Mouse (Mus musculus): ENCODE data around the gene Galr2. TPM values are rescaled to one million over a fixed set of nuclear protein-coding genes. Genes with fewer than 3 reads are reported as not detected.

The Galr2 gene
- not detected for total RNA-seq (2021)
- long read RNA-seq, experiment 1 = 0 reads
- long read RNA-seq, experiment 2 = 0 reads

GRCm38 (mm10) chr11:116280751-116281663 lies at the start of gene Galr2:
Galr2 (plus strand) TSS chr11:116280939.
- DNase-seq = no peak

DNA sequence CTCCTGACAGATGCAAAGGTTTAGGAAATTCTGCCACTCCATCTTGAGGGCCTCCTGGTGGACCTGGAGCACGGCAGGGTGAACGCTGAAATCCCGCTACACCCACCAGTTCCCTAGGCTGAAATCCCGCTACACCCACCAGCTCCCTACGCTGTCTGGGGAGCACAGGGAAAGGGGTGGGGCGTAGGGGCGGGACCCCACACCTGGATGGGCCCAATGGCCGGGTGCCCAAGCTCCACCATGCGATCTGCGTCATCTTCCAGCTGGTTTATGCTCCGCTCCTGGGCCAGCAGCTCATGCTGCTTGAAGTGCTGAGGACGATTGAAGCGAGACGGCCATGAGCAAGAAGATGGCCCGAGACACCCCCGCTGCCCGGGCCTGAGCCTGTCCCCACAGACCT lies 48.3 kb upstream of the Galr2 start:
- DNase-seq = no peak

DNA sequence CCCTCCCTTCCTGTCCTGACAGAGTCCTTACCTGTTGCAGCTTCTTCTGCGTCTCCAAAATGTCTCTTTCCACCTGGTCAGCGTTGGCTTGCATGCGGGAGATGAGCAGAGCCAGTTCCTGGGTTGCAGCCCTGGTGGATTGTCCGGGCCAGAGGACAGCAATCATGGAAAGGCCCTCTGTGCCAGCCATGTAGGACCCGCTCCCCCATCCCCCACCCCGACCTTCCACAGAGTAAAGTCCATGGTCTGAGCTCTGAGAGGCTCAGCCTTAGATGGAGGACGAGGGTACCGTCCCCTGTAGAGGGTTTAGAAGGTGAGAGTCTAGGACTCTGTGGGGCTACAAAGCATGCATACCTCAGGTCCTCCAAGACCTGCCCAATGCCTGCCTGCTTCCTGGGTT lies 45.8 kb upstream of the Galr2 start:
- no peak for DNase-seq

- DNase-seq = peak; percentile 21 to 58
Measured at GRCm38 (mm10) chr11:116237742-116238395, 42.9 kb upstream of the Galr2 start, which contains the start of gene Evpl. Evpl (minus strand) TSS chr11:116238077.

DNA sequence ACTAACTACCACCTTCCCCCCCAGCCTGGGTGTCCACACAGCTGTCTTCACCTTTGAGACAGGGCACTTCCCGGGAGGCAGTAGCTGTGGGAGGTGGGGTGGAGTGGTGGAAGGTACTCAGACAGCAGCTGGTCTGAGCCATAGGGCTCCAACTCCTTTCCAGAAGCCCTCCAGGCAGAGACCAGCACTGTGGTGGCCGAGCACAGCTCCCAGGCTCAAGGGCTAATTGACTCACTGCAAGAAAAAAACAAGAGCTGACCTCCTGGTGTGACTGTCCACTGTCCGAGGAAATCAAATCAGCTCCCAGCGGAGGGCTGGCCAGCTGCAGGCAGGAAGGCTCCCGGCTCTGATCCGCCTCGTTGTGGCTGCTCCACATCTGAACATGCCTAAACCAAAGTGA lies 40.9 kb upstream of the Galr2 start:
- DNase-seq = no peak

DNA sequence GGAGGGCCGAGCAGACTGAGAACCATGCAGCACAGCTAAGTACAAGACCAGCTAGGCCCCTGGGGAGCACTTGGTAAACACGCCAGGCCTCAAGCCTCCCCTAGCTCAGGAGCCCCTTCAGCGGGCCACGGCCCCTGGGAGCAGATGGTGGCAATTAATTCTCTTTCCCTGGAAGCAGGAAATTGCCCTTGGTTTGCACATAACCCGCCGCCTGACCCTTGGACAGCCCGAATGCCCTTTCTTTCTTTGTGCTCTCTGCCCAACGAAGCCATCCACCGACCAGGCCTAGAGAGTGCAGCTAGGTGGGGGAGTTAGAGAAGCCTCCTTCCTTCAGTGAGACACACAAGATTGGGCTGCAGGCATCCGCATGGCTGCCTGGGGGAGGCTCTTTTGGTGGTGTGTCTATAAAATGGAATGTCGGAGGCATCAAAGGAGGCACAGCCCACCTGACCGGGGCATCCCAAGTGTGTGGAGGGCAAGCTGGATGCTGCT lies 38.9 kb upstream of the Galr2 start:
- DNase-seq = no peak

- DNase-seq = no peak
Measured at GRCm38 (mm10) chr11:116244580-116244979, 36.2 kb upstream of the Galr2 start.

DNA sequence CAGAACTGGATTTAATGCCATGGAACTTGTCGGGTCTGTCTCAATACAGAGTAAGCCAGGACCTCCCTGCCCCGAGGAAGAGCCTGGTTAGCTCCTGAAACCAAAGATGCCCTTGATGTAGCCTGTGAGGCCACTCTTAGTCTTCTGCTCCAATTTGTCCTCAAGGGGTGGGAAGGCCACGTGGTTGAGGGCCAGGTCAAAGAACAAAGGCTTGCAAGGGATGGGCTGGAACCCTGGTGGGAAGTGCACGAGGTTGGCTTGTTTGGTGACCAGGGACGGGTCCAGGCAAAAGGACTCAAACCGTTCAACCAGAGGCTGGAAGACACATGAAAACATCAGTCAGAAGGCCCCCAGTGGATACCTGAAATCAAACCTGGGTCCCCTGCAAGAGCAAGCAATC lies 35.1 kb upstream of the Galr2 start:
- DNase-seq = no peak

DNA sequence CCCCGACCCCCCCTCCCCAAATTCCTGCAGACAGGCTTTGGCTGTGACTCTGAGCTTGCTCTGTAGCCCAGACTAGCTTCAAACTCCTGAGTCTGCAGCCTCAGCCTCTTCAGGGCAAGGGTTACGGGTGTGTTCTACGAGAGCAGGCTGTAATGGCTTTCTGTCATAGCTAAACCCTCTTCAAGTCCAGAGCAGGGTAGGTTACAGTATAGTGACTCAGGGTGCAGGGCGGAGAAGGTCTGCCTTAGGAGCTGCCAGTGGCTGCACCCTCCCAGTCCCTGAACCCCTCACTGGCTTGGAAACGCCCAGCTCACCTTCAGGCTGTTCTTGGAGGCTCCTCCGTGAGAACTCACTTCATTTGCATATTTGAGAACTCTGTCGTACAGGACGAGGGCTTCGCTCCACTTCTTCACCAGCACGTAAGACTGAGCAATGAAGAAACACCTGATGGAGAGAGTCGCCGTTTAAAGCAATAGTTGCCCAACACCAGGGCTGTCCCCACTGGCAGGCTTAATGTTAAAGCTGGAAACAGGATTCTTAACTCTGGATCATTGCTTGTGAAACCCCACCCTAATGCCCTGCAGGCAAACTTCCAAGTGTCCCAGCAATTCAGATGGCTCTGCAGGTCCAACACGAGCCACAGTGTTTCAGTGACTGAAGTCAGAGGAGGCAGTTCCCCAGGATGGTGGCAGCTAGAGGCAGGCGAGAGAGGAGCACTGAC lies 33.1 kb upstream of the Galr2 start:
- no peak for DNase-seq

DNA sequence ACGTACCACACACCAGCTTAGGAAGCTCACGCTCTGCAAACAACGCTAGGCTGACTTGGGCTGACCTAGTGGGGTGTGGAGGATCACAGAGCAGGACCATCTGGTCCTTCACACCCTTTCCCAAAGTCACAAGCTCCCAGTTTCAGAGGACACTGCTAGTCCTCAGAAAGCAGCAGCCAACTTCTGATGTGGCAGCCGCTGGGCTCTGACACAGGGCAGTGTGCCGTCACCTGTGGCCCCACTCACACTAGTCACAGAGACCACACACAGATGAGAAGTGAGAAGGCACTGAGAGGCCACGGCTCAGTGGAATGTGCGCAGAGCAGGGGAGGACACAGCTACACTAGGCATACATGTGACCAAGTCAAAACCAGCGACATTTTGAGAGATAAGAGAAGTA lies 29.8 kb upstream of the Galr2 start:
- no peak for DNase-seq

- DNase-seq = no peak
Measured at GRCm38 (mm10) chr11:116253076-116253600, 27.6 kb upstream of the Galr2 start.

GRCm38 (mm10) chr11:116254627-116255026 lies 26.1 kb upstream of the Galr2 start:
- DNase-seq = peak in 1 of 2 experiments; percentile 12

DNA sequence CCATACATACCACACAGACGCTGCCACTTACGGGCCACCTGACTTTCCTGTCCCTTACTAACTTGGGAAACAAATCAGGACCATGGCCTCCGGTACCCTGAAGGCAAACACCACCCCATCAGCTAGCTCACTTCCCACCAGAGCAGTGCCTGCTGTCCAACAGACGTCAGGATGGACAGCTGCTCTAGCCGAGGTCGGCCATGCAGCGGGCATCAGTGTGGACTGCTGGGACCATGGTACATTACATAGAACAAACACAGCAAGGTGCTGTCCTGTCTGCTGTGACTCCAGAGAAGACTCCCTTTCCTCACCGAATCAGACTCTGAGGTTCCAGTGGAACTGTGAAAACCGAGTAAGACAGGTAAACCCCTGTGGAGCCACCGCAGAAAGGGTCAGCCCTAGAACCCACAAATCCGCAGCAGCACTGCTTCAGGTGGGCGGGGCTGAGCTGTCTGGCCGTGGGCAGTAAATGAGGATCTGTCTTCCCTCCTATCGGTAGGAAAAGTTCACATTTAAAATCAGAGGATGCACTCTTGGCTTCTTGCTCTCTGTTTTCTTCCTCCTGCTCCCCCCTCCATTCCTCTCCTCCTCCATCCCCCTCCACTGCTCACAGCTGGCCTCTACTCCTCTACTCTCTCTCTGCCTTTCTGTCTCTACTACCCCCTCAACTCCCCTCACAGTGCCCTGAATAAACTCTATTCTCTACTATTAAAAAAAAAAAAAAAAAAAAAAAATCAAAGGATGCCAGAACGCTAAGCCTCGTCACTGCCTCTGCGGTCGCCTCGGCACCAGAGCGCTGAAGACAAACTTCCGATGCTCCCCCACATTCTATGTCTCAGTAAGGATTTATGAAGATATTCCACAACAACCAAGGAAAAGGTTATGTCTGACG lies 25.4 kb upstream of the Galr2 start:
- no peak for DNase-seq

- no peak for DNase-seq
Measured at GRCm38 (mm10) chr11:116255982-116256675, 24.6 kb upstream of the Galr2 start.

GRCm38 (mm10) chr11:116259461-116259860 lies 21.3 kb upstream of the Galr2 start:
- no peak for DNase-seq

DNA sequence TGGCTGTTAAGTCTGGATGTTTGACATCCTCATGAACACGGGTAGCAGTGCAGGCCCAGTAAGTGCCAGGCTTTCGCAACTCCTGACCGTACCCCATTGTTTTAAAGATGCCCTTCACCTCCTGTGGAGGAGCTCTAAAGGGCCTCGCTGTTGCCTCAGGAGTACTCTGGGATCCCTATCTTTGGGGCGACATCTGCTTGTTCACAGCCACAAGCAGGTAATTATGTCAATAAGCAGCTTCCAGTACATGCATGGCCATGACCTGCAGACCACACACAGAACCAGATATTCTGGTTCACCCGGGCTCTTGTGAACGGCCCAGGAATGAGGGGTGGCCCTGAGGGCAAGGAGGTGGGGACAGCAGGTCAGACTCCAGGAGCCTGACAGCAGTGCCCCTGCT lies 20.5 kb upstream of the Galr2 start:
- no peak for DNase-seq

DNA sequence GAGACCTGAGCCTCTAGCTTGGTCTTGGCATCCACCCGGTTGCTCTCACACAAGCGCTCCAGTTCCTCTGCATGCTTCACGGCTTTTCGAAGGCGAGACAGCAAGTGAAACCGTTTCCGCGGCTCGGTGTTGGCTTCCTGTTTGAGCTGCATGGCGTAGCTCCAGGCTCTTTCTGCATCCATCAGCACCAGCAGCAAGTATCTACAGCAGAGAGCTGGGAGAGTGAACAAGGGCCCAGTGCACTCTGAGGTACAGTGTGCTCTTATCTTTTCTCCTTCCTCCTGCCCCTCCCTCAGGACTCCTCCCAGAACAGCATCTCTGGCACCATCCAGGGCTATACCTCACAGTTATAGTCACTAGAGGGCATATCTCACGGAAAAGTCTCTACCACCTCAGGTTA lies 15.4 kb upstream of the Galr2 start:
- no peak for DNase-seq

DNA sequence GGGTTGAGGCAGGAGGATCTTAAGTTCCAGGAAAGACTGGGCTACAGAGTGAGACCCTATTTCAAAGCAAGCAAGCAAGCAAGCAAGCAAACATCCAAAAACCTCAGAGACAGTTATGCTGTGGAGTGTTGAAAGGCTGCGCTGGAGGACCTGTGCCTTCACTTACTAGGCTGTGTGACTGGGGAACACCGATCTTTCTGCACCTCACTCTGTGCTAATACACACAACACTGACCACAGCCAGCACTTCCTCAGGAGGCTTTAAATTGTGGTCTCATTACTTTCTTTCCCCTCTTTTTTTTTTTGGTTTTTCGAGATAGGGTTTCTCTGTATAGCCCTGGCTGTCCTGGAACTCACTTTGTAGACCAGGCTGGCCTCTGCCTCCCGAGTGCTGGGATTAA lies 14.9 kb upstream of the Galr2 start:
- no peak for DNase-seq

- no peak for DNase-seq
Measured at GRCm38 (mm10) chr11:116267637-116268036, 13.1 kb upstream of the Galr2 start.

DNA sequence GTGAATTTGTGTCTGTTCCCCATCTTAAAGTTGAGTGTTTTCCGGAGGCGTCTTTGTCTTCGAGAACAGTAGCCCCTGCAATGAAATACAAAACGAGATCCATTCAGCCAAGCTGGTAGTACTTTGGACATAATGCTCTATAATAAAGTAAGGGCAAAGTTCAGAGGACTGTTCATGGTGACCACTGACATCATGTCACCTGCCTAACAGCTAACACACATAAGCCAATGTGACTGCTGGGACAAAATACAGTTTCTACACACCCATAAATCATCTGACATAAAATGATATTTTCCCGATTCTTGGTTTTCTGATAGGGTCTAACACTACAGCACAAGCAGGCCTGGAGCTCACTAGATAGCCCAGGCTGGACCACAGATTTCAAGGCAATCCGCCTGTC lies 12.4 kb upstream of the Galr2 start:
- DNase-seq = no peak

GRCm38 (mm10) chr11:116269560-116269959 lies 11.2 kb upstream of the Galr2 start:
- no peak for DNase-seq

Measured in heart, adult 18-20 months (tissue).